Mouse (Mus musculus) embryonic fibroblast, embryonic 13.5 days (primary cell): ENCODE results near the gene Slc22a15.

ENCODE experiments used
- CTCF ChIP-seq: IDR thresholded peaks from 2 replicates; pipeline ENCODE4 v1.5.1; 2011; ENCODE audit warnings: mild to moderate bottlenecking, control low read depth, low read length, moderate library complexity, borderline replicate concordance; ENCODE audit not compliant: insufficient read depth
- POLR2A ChIP-seq: IDR thresholded peaks from 2 replicates; pipeline ENCODE4 v1.6.1; 2011; ENCODE audit warnings: low read depth, mild to moderate bottlenecking, control low read depth, low read length, moderate library complexity

GRCm38 (mm10) chr3:101940418-101940817 lies 16.2 kb upstream of the Slc22a15 start:
- no peak for TF ChIP-seq POLR2A
- no peak for TF ChIP-seq CTCF
